Mouse (Mus musculus) embryonic fibroblast, embryonic 13.5 days (primary cell): Measurements from ENCODE around the gene Actl6a. TPM values are rescaled to one million over a fixed set of nuclear protein-coding genes. Genes with fewer than 3 reads are reported as not detected.
A peak's percentile ranks its signal among the peaks of the same experiment; 100 is the strongest.
"Not testable (repeated sequence)": the region's sequence is repeated elsewhere in the genome, so short reads cannot be mapped to it uniquely, and the experiment has no call there.

Source experiments
- H3K27ac ChIP-seq: 2 replicates; pipeline ENCODE4 v1.5.1; 2012; ENCODE audit warnings: low read length, control low read depth, inconsistent platforms; ENCODE audit not compliant: insufficient read depth
- H3K4me1 ChIP-seq: 2 replicates; pipeline ENCODE4 v1.6.1; 2011; ENCODE audit warnings: low read length; ENCODE audit not compliant: control insufficient read depth, insufficient read depth
- H3K4me3 ChIP-seq: 2 replicates; pipeline ENCODE4 v1.5.1; 2011; ENCODE audit warnings: mild to moderate bottlenecking, control low read depth, low read length; ENCODE audit not compliant: insufficient read depth
- CTCF ChIP-seq: IDR thresholded peaks from 2 replicates; pipeline ENCODE4 v1.5.1; 2011; ENCODE audit warnings: mild to moderate bottlenecking, control low read depth, low read length, moderate library complexity, borderline replicate concordance; ENCODE audit not compliant: insufficient read depth
- POLR2A ChIP-seq: IDR thresholded peaks from 2 replicates; pipeline ENCODE4 v1.6.1; 2011; ENCODE audit warnings: low read depth, mild to moderate bottlenecking, control low read depth, low read length, moderate library complexity
- polyA plus RNA-seq: library from polyadenylated mRNA; stranded (reverse); fragments of >200 nt; gene quantifications from 2 replicates; pipeline ENCODE4 v1.2.4, GENCODE M21; 2011; ENCODE audit warnings: low read depth; ENCODE audit not compliant: missing spikeins, insufficient read length

Actl6a gene
- polyA plus RNA-seq, 1 experiment: 62.1 TPM

DNA sequence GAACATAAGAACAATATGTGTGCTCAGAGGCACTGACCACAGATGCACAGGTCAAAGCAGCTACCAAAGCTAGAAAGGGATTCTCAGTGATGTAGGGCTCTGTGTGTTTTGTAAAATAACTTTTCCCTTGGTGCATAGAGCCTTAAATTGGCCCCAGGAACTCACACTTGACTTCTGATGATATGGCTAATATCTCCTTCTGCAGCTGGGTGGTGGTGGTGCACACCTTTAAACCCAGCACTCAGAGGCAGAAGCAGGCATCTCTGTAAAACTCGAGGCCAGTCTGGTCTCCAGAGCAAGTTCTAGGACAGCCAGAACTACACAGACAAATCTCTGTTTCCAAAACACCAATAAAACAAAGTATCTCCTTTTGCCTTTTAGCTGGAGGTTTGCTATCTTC is 15.2 kb upstream of the Actl6a start:
- Histone ChIP-seq H3K27ac (no peak overlapping the region), H3K4me3 (no peak overlapping the region)
- no peak for TF ChIP-seq CTCF
- no peak for TF ChIP-seq POLR2A

DNA sequence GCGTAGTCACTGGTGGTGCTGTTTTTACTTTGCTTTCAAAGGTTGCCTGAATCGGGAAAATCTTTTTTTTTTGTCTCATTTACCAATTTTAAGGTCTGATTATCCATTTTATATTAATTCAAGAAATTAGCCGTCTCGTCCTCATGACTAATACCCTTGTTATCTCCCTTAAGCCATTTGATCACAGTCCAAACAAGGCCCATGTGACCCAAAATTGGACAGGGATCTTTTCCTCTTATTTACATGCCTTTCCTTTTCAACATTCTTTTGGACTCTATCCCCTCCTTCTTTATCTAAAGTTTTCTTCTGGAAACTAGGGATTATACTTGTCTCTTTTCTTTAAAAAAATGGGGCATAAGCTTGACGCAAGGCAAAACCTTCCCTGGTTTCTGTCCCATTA is 14.3 kb upstream of the Actl6a start:
- no peak overlapping the region for H3K4me3 ChIP-seq
- no peak overlapping the region for H3K27ac ChIP-seq
- TF ChIP-seq CTCF (no peak), POLR2A (no peak)
- no peaks in the 10 kb centered on the region for H3K4me1 ChIP-seq

More for the DNA sequence above, 15.2 kb upstream of the Actl6a start:
- H3K4me1 ChIP-seq: no peaks in the 10 kb centered on the region

DNA sequence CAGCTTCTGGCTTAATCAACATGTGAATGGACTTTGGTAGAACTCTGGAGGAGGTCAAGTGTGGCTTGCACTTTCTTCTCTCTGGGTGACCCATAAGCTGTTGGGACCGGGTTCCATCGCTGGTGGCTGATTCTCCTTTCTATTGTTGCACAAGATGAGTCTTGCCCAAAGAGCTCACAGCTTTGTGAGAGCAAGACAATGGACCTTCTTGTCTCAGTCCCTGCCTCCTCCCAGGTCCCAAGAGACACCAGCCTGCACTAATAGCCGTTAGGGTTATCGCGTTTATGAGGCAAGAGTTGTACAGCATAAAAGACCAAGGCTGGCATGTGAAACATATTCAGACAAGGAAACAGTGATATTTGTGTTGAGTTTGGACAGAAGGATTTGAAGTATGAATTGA is 11.9 kb upstream of the Actl6a start:
- no peak for TF ChIP-seq POLR2A
- no peak for TF ChIP-seq CTCF
- Histone ChIP-seq H3K4me1 (no peaks in the 10 kb centered on the region), H3K4me3 (no peak overlapping the region), H3K27ac (no peak overlapping the region)

DNA sequence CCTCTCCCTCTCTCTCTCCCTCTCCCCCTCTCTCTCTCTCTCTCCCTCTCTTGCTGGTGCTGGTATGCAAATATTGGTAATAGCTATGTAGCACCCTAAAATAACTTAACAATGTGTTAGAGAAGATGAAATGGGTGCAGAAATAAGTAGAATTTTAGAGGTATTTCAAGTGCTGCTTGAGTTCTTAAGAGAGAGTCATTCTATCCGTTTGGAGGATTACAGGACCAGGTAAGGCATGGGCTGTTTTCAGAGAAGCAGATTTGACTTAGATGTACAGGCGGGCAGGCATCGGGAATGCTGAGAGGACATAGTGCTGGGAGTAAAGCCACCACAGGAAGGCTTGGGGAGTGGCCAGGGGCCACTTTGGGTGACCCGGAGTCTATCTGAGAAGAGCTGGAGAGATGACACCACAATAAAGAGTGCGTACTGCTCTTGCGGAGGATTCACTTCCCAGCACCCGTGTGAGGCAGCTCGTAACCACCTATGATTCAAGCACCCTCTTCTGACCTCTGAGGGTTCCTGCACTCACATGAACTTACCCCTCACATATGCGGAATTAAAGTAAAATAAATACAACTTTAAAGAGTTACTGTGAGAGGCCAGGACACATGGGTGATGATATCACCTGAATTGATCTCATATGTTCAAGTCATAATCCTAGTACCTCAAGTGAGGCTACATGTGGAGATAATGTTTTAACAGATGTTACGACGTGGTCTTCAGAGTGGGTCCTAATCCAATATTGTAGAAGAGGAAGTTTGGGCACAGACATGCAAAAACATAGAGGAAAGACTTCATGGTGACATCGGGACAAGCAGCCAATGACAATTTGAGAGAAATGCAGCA is 11.1 kb upstream of the Actl6a start:
- TF ChIP-seq CTCF: no peak
- TF ChIP-seq POLR2A: no peak
- Histone ChIP-seq H3K27ac (no peak overlapping the region), H3K4me1 (no peaks in the 10 kb centered on the region), H3K4me3 (no peak overlapping the region)

DNA sequence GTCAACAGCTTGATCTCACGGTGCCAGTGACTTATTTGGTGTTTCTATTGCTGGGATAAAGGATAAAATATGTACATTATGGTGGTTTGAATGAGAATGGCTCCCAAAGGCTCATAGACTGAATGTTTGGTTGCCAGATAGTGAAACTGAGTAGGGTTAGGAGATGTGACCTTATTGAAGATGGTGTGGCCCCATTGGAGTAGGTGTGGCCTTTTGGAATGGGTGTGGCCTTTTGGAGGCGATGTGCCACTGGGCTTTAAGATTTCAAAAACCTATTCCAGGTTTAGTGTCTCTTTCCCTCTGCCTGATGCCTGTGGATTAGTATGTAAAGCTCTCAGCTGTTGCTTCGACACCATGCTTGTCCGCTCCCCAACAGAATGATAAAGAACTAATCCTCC is 10.5 kb upstream of the Actl6a start:
- TF ChIP-seq POLR2A (no peak), CTCF (no peak)
- H3K4me1 ChIP-seq: no peaks in the 10 kb centered on the region
- H3K27ac ChIP-seq: no peak overlapping the region
- H3K4me3 ChIP-seq: no peak overlapping the region

DNA sequence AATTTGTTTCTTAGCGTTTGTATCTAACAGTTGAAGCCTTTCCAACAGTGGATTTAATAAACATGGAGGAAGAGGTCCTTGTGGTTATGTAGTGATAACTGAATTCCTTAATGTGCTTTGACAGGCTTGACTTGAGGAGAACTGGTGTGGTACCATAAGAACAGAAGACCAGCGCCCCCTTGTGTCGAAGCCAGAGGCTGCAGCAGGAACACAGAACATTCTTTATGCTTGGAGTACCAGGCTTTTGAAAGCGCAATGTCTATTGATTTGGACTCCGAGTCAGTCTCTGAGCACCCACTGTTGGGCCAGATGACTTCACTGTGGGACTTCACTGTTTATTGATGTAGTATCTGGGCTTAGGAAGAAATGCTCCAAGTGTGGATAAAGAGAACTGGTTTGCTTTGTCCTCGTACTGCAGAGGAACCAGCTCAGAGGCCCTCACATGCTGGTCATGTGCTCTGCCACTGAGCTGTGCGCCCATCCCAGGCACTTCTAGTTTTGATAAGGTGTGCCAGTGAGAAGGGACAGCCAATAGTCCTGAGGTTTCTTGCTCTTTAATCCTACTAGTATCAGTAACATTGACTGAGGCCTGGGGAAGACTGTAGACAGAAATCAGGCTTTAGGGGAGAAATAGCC is 7.8 kb upstream of the Actl6a start:
- no peak overlapping the region for H3K4me3 ChIP-seq
- TF ChIP-seq POLR2A (no peak), CTCF (peak; percentile 83)

DNA sequence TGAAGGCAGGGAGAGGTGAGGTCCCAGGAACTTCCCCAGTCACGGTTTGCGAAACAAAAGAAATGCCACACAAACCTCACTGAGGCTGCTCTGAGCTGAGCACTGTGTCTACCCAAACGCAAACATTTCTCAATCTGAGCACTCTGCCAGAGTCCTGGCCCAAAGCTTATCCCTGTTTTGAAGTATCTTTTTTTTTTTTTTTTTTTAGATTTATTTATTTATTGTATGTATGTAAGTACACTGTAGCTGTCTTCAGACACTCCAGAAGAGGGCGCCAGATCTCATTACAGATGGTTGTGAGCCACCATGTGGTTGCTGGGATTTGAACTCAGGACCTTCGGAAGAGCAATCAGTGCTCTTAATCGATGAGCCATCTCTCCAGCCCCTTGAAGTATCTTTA is 2.1 kb upstream of the Actl6a start:
- not testable (repeated sequence) for H3K4me1 ChIP-seq, H3K27ac ChIP-seq, H3K4me3 ChIP-seq

More for the DNA sequence above, 7.8 kb upstream of the Actl6a start:
- Histone ChIP-seq H3K27ac (no peak overlapping the region), H3K4me1 (no peaks in the 10 kb centered on the region)

DNA sequence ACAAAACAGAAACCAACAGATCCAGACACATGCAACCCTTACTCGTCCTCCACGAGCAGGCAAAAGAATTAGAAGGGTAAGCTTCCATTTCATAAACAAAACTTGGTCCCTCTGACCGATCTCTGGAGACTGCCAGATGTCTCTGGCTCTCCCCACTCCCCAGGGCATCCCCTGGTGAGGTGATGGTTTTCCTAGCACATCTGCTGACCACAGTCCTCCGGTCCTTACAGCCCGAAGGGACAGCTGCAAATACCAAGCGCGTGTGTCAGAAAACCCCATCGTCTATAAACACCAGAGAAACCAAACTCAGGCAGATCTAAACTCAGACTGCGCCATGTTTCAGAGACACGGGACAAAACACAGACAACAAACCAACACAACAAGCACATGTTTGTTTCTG is 1.5 kb upstream of the Actl6a start:
- H3K4me1 ChIP-seq, H3K27ac ChIP-seq, H3K4me3 ChIP-seq: not testable (repeated sequence)

DNA sequence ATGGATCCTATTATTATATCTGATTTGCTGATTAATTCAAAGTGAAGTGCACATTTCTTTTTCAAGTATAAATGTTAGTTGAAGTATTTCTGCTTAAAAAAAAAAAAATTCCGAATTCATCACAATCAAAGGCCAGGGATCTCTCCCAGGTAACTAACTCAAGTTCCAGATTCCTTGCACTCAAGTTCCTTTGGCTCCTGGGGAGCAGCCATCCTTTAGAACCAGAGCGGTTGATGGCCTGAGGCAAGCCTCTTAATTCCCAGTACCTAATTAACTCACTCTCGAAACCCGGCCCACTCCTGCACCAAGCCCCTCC is 1.9 kb downstream of the Actl6a start:
- Histone ChIP-seq H3K4me1 (no peaks in the 10 kb centered on the region), H3K27ac (no peak overlapping the region)

DNA sequence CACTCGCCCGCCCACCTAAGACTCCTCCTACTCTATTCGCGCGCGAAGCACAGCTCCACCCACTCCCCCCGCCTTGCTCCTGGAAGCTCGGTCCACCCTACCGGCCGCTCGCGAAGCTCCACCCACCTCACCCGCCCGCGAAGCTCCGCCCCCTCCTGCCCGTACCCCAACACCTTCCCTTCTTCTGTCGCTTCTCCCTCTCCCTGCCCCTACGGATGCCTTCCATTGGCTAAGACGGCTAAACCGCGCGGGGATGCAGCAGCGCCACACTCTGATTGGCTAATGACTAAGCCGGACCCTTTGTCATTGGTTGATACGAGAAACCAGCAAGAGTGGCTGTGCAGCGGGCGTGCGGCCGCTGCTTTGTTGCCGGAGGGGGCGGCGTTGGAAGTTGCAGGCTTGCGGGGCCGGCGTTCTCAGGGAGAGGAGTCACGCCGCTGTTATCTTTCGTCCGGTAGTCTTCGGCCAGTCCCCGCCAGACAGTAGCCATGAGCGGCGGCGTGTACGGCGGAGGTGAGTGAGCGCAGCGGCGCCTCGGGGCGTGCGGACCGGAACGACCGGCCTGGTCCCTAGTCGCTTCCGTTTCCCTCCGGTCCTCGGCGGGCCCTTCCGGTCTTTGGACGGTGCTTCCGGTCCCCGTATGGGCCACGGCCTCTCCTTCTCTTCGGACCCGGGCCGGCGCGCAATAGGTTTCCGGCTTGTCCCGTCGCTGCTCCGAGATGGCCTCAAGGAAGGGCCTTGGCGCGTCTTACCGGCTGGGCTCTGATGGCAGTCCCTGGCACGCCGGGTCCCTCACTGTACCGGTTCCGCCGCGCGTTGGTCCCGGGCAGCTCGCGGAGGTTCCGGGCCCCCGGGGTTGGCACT is 2.5 kb downstream of the Actl6a start:
- Histone ChIP-seq H3K27ac (peak overlapping the region; percentile 69), H3K4me3 (peak overlapping the region; percentile 93), H3K4me1 (no peaks in the 10 kb centered on the region)
- TF ChIP-seq CTCF (no peak), POLR2A (peak; percentile 57)

More for the DNA sequence above, 1.9 kb downstream of the Actl6a start:
- peak overlapping the region; percentile 43; the same call in 1 of the 2 replicates for H3K4me3 ChIP-seq
- TF ChIP-seq CTCF: no peak
- TF ChIP-seq POLR2A: peak; percentile 47; the same call in 1 of the 2 replicates
